Mouse (Mus musculus) lung, adult 2 months (tissue): ENCODE data around the gene Xxylt1. TPM values are rescaled to one million over a fixed set of nuclear protein-coding genes. Genes with fewer than 3 reads are reported as not detected.

Experiments
- DNase-seq: peaks from one replicate; pipeline ENCODE4 v3.0.0; 2022
- H3K4me1 ChIP-seq: fragments of 200-500 bp; 2 replicates; pipeline ENCODE4 v1.6.1; 2011; ENCODE audit warnings: low read length; ENCODE audit not compliant: control insufficient read depth, insufficient read depth
- H3K4me3 ChIP-seq: fragments of 200-500 bp; replicated peaks from 2 replicates; pipeline ENCODE3; 2011; ENCODE audit warnings: low read depth, mild to moderate bottlenecking, control low read depth, low read length; ENCODE audit errors: extremely low read depth
- CTCF ChIP-seq: fragments of 200-500 bp; IDR thresholded peaks from 2 replicates; pipeline ENCODE4 v1.5.1; 2011; ENCODE audit warnings: mild to moderate bottlenecking, low read length, control low read depth; ENCODE audit not compliant: insufficient read depth
- POLR2A ChIP-seq: fragments of 200-500 bp; IDR thresholded peaks from 2 replicates; pipeline ENCODE4 v1.6.1; 2011; ENCODE audit warnings: low read depth, mild to moderate bottlenecking, control low read depth, low read length, borderline replicate concordance; ENCODE audit errors: extremely low read depth
- WGBS: fragments of 180-500 bp; shearing (Covaris S2); methylation state at CpG from one replicate; pipeline ENCODE4 v1.1.7; 2018; 5-methylcytosine and 5-hydroxymethylcytosine counted together
- polyA plus RNA-seq: library from polyadenylated mRNA; depleted of rRNA; stranded (reverse); fragments of >200 nt; gene quantifications from 2 replicates; pipeline ENCODE4 v1.2.3, GENCODE M21; 2012; rRNA removed

Xxylt1 gene
- polyA plus RNA-seq, 1 experiment: 21.9 TPM

DNA sequence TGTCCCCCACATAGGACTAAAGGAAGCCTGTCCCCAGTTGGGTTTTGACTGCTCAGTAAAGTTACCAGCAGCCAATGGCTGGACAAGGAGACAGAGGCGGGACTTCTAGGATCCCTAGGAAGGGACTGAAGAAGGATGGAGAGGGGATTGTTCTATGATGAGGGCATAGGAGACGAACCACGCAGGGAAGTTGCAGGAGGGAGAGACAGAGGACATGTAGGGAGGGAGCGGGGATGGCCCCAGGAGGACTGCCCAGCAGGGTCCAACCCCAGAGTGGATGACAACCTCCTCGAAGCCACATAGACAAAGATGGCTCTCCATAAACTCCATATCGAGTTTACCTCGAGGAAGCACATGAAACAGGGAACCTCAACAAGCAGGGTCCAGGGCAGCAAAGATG is 157.3 kb downstream of the Xxylt1 start:
- Histone ChIP-seq H3K4me1 (peaks cover 6% of the 10 kb centered on the region), H3K4me3 (no peak overlapping the region)
- DNase-seq: no peak
- 78% methylated on average over 7 of the region's 7 CpGs for WGBS
- no peak for TF ChIP-seq POLR2A
- no peak for TF ChIP-seq CTCF

GRCm38 (mm10) chr16:30922548-30922947 is 158.7 kb downstream of the Xxylt1 start:
- DNase-seq: no peak
- TF ChIP-seq CTCF: no peak
- TF ChIP-seq POLR2A: no peak
- 80% methylated on average over 1 of the region's 1 CpGs for WGBS
- H3K4me1 ChIP-seq: 0 out of 2 replicates have a peak, but pooled peaks cover 3% of the 10 kb centered on the region
- no peak overlapping the region for H3K4me3 ChIP-seq

DNA sequence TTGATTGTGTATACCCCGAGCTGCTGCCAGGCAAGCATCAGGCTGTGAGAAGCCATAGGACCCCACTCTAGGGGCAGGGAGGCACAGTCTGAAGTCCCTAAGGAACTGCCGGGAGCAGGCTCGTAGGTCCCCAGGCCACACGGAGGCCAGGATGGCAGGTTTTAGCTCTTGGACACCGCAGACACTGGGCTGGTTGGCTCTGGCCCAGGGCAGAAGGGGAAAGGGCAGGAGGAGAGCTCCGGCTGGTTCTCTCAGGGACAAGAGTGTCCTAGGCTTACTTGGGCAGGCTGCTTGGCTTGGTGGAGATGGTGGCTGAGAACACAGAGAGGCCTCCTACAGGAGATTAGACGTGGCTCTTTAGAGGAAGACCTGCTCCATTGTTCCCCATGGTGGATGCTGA is 162.4 kb downstream of the Xxylt1 start:
- TF ChIP-seq POLR2A: no peak
- no peak for TF ChIP-seq CTCF
- Histone ChIP-seq H3K4me3 (no peak overlapping the region), H3K4me1 (no peaks in the 10 kb centered on the region)
- 95% methylated on average over 7 of the region's 7 CpGs for WGBS
- no peak for DNase-seq

- H3K4me3 ChIP-seq: no peak overlapping the region
- H3K4me1 ChIP-seq: no peaks in the 10 kb centered on the region
- no peak for TF ChIP-seq POLR2A
- no peak for TF ChIP-seq CTCF
- DNase-seq: no peak
- WGBS: 67% methylated on average over 3 of the region's 3 CpGs
Measured at GRCm38 (mm10) chr16:30916931-30917330, 164.3 kb downstream of the Xxylt1 start.

GRCm38 (mm10) chr16:30915611-30916220 is 165.5 kb downstream of the Xxylt1 start:
- WGBS: 77% methylated on average over 14 of the region's 14 CpGs
- Histone ChIP-seq H3K4me3 (no peak overlapping the region), H3K4me1 (no peaks in the 10 kb centered on the region)
- no peak for DNase-seq
- TF ChIP-seq POLR2A (no peak), CTCF (no peak)

Other genes with a start within 250 kb of the Xxylt1 start
- 18.6 and 21.8 TPM in 2 replicates for gene Acap2, start 119.8 kb upstream of the Xxylt1 start, polyA plus RNA-seq
- gene Ppp1r2, start 193.8 kb upstream of the Xxylt1 start, polyA plus RNA-seq: 89.0 and 116 TPM in 2 replicates
- gene Apod, start 233.4 kb upstream of the Xxylt1 start, polyA plus RNA-seq: 2.9 and 5.1 TPM in 2 replicates